19 mouse cellular contexts compared by ENCODE assay signal in genomic region chr7:112317491-112317890, GRCm38 (mm10).
DNase-seq lines count a peak whose midpoint lies in the region; ATAC-seq and TF ChIP-seq lines count a peak whose summit lies in the region.
"Had no signal": no experiment of that assay in that cellular context is flagged by ENCODE, and none has a peak within 500 bp of the region (broad histone marks: within the 10 kb centered on the region; RNA-seq: fewer than 3 reads in every experiment).

No protein-coding gene starts in this region.

- H3K9me3 ChIP-seq in forebrain, embryonic 14.5 days (replicated peaks; ENCODE audit: control insufficient read depth, low read length) = no peaks in the 10 kb centered on the region
- no peaks in the 10 kb centered on the region for H3K9me3 ChIP-seq in forebrain, postnatal 0 days (ENCODE audit: low read length)
- no peaks in the 10 kb centered on the region for H3K9me3 ChIP-seq in lung, embryonic 15.5 days
- H3K9me3 ChIP-seq in heart, embryonic 14.5 days (ENCODE audit: control insufficient read depth, low read length) = no peaks in the 10 kb centered on the region
- H3K9me3 ChIP-seq: forebrain, embryonic 13.5 days; hindbrain, embryonic 15.5 days; limb, embryonic 15.5 days; liver, embryonic 15.5 days; midbrain, embryonic 13.5 days; neural tube, embryonic 13.5 days had no signal

- WGBS in forebrain, embryonic 14.5 days = 53% methylated on average over 5 of the region's 5 CpGs
- WGBS in forebrain, postnatal 0 days = 39% methylated on average over 5 of the region's 5 CpGs
- 19% methylated on average over 5 of the region's 5 CpGs for WGBS in lung, embryonic 15.5 days
- WGBS in heart, embryonic 14.5 days = 7% methylated on average over 5 of the region's 5 CpGs
- 27% methylated on average over 5 of the region's 5 CpGs for WGBS in small intestine, adult 2 months

- no peak for TF ChIP-seq CTCF in forebrain, postnatal 0 days (IDR thresholded peaks at IDR 0.05; ENCODE audit: low read depth)
- no peak for TF ChIP-seq CTCF in small intestine, adult 2 months (IDR thresholded peaks at IDR 0.05; ENCODE audit: extremely low read depth, insufficient read length, insufficient replicate concordance, low read depth, low read length)

- H3K4me1 ChIP-seq in forebrain, embryonic 14.5 days (ENCODE audit: control insufficient read depth, insufficient read depth, low read length) = peaks cover 3% of the 10 kb centered on the region; the same call in 1 of the 2 replicates
- H3K4me1 ChIP-seq in forebrain, postnatal 0 days (ENCODE audit: insufficient read depth) = no peaks in the 10 kb centered on the region
- peaks cover 9% of the 10 kb centered on the region; the same call in 1 of the 2 replicates for H3K4me1 ChIP-seq in lung, embryonic 15.5 days
- peaks cover 33 to 54% of the 10 kb centered on the region in 2 experiments for H3K4me1 ChIP-seq in heart, embryonic 14.5 days (ENCODE audit: control insufficient read depth in 2 of 2, insufficient read depth in 2 of 2, low read length in 2 of 2)
- H3K4me1 ChIP-seq in small intestine, adult 2 months (ENCODE audit: control insufficient read depth, insufficient read depth, insufficient read length, low read length) = peaks cover 46% of the 10 kb centered on the region
- H3K4me1 ChIP-seq: liver, embryonic 15.5 days had no signal

- no peak overlapping the region for H3K27ac ChIP-seq in forebrain, embryonic 14.5 days (ENCODE audit: low read depth, low read length)
- no peak overlapping the region for H3K27ac ChIP-seq in forebrain, postnatal 0 days (ENCODE audit: low read depth, low read length)
- H3K27ac ChIP-seq in lung, embryonic 15.5 days = peak overlapping the region; percentile 20; the same call in 1 of the 2 replicates
- H3K27ac ChIP-seq in heart, embryonic 14.5 days (replicated peaks in 1 of 2; ENCODE audit: control insufficient read depth in 1 of 2, insufficient read depth in 1 of 2, low read depth in 2 of 2, low read length in 2 of 2) = peak overlapping the region; percentile 78 to 83
- H3K27ac ChIP-seq in small intestine, adult 2 months (ENCODE audit: insufficient read depth, low read depth, low read length) = peak overlapping the region; percentile 30; the same call in 1 of the 2 replicates
- H3K27ac ChIP-seq: forebrain, embryonic 13.5 days; hindbrain, embryonic 15.5 days; limb, embryonic 15.5 days; liver, embryonic 15.5 days; midbrain, embryonic 13.5 days; neural tube, embryonic 13.5 days had no signal

- no peak; the same call in 1 of the 2 replicates for ATAC-seq in forebrain, embryonic 14.5 days
- no peak for ATAC-seq in forebrain, postnatal 0 days
- 0 out of 2 replicates have a peak, but pooled peaks have one; percentile 37 for ATAC-seq in lung, embryonic 15.5 days (ENCODE audit: borderline replicate concordance, extremely low read depth, low FRiP score, low TSS enrichment)
- peak; percentile 74 for ATAC-seq in heart, embryonic 14.5 days (ENCODE audit: insufficient number of reproducible peaks, insufficient read depth, low FRiP score, low read depth)
- ATAC-seq: forebrain, embryonic 13.5 days; midbrain, embryonic 13.5 days had no signal

- TF ChIP-seq POLR2A in small intestine, adult 2 months (IDR thresholded peaks at IDR 0.05; ENCODE audit: low read depth, low read length) = no peak

- H3K36me3 ChIP-seq in forebrain, embryonic 14.5 days (ENCODE audit: control insufficient read depth, insufficient read depth, low read length) = no peaks in the 10 kb centered on the region
- peaks cover 19% of the 10 kb centered on the region for H3K36me3 ChIP-seq in forebrain, postnatal 0 days (ENCODE audit: insufficient read depth)
- peaks cover 16% of the 10 kb centered on the region; the same call in 1 of the 2 replicates for H3K36me3 ChIP-seq in lung, embryonic 15.5 days
- peaks cover 94% of the 10 kb centered on the region for H3K36me3 ChIP-seq in heart, embryonic 14.5 days (ENCODE audit: control insufficient read depth, insufficient read depth, low read length)
- H3K36me3 ChIP-seq in small intestine, adult 2 months (ENCODE audit: control insufficient read depth, insufficient read depth, low read length) = peaks cover 55% of the 10 kb centered on the region
- H3K36me3 ChIP-seq: hindbrain, embryonic 15.5 days; limb, embryonic 15.5 days; liver, embryonic 15.5 days; midbrain, embryonic 13.5 days; neural tube, embryonic 13.5 days had no signal

- H3K4me3 ChIP-seq in forebrain, embryonic 14.5 days (ENCODE audit: low read depth, low read length) = no peak overlapping the region
- no peak overlapping the region for H3K4me3 ChIP-seq in forebrain, postnatal 0 days (ENCODE audit: low read depth, low read length)
- no peak overlapping the region for H3K4me3 ChIP-seq in lung, embryonic 15.5 days
- no peak overlapping the region for H3K4me3 ChIP-seq in heart, embryonic 14.5 days (ENCODE audit: control insufficient read depth in 1 of 2, insufficient read depth in 1 of 2, low read depth in 1 of 2, low read length in 2 of 2)
- H3K4me3 ChIP-seq in small intestine, adult 2 months (ENCODE audit: low read depth, low read length) = no peak overlapping the region
- H3K4me3 ChIP-seq: forebrain, embryonic 13.5 days; hindbrain, embryonic 15.5 days; limb, embryonic 15.5 days; liver, embryonic 15.5 days; midbrain, embryonic 13.5 days; neural tube, embryonic 13.5 days had no signal

- no peak overlapping the region for H3K4me2 ChIP-seq in forebrain, embryonic 14.5 days (ENCODE audit: low read length)
- H3K4me2 ChIP-seq in forebrain, postnatal 0 days (ENCODE audit: low read depth) = no peak overlapping the region
- H3K4me2 ChIP-seq in lung, embryonic 15.5 days = no peak overlapping the region
- no peak overlapping the region for H3K4me2 ChIP-seq in heart, embryonic 14.5 days (ENCODE audit: low read length)
- H3K4me2 ChIP-seq: forebrain, embryonic 13.5 days; hindbrain, embryonic 15.5 days; limb, embryonic 15.5 days; liver, embryonic 15.5 days; midbrain, embryonic 13.5 days; neural tube, embryonic 13.5 days had no signal

- no peaks in the 10 kb centered on the region for H3K27me3 ChIP-seq in forebrain, embryonic 14.5 days (replicated peaks; ENCODE audit: control insufficient read depth, insufficient read depth, low read length)
- H3K27me3 ChIP-seq in forebrain, postnatal 0 days (ENCODE audit: insufficient read depth, low read length) = no peaks in the 10 kb centered on the region
- no peaks in the 10 kb centered on the region for H3K27me3 ChIP-seq in lung, embryonic 15.5 days
- no peaks in the 10 kb centered on the region for H3K27me3 ChIP-seq in heart, embryonic 14.5 days (ENCODE audit: control insufficient read depth, insufficient read depth, low read length)
- no peaks in the 10 kb centered on the region for H3K27me3 ChIP-seq in small intestine, adult 2 months (ENCODE audit: control insufficient read depth, insufficient read depth, low read length)
- H3K27me3 ChIP-seq: forebrain, embryonic 13.5 days; hindbrain, embryonic 15.5 days; liver, embryonic 15.5 days; midbrain, embryonic 13.5 days; neural tube, embryonic 13.5 days had no signal

- peak; percentile 23 for DNase-seq in forebrain, embryonic 14.5 days (ENCODE audit: low spot score)
- no peak for DNase-seq in forebrain, postnatal 0 days
- DNase-seq in lung, postnatal 14 days = no peak
- DNase-seq in urinary bladder, postnatal 4 days (ENCODE audit: low spot score in 2 of 2) = no peak
- DNase-seq in gastrocnemius, postnatal 4 days (ENCODE audit: low spot score in 2 of 2) = no peak
- DNase-seq: cerebellum, adult 9-11 months; gastrocnemius, postnatal 14 days; kidney, adult 11 months; layer of hippocampus, postnatal 36 days; spleen, adult 18-20 months had no signal

- H3K9ac ChIP-seq in forebrain, embryonic 14.5 days (ENCODE audit: low read length) = no peak overlapping the region
- no peak overlapping the region for H3K9ac ChIP-seq in forebrain, postnatal 0 days
- no peak overlapping the region for H3K9ac ChIP-seq in lung, embryonic 15.5 days
- H3K9ac ChIP-seq in heart, embryonic 14.5 days (ENCODE audit: low read length) = peak overlapping the region; percentile 44; the same call in 1 of the 2 replicates
- H3K9ac ChIP-seq: forebrain, embryonic 13.5 days; hindbrain, embryonic 15.5 days; limb, embryonic 15.5 days; liver, embryonic 15.5 days; midbrain, embryonic 13.5 days; neural tube, embryonic 13.5 days had no signal

Comparison
In these comparisons a context has a peak if more than half of its experiments do, and no peak if none do; other contexts are left out.
1. ATAC-seq: peak in lung, embryonic 15.5 days (single experiment) and heart, embryonic 14.5 days (single experiment); none in forebrain, embryonic 14.5 days (single experiment) and forebrain, postnatal 0 days (single experiment).
2. H3K27ac ChIP-seq: peak in lung, embryonic 15.5 days (single experiment), heart, embryonic 14.5 days (2 of 2) and small intestine, adult 2 months (single experiment); none in forebrain, embryonic 14.5 days (single experiment) and forebrain, postnatal 0 days (single experiment).